Mouse (Mus musculus): Measurements from ENCODE around the gene Slc22a1. TPM values are rescaled to one million over a fixed set of nuclear protein-coding genes. Genes with fewer than 3 reads are reported as not detected.

Slc22a1 gene
- total and polyA plus RNA-seq, 3 experiments = 0.64 to 1.1 (median 0.76) TPM

GRCm38 (mm10) chr17:12630976-12631730, 44.5 kb downstream of the Slc22a1 start:
- Histone ChIP-seq H3K27ac (ENCODE audit: insufficient read depth, low read depth) (no peak overlapping the region), H3K36me3 (replicated peaks in 1 of 2; ENCODE audit: control insufficient read depth in 1 of 2, insufficient read depth in 1 of 2, low read length in 1 of 2) (no peaks in the 10 kb centered on the region), H3K4me3 (replicated peaks in 1 of 3; ENCODE audit: low read depth in 2 of 3, low read length in 2 of 3, poor library complexity in 1 of 3) (no peak overlapping the region), H3K9me3 (replicated peaks; ENCODE audit: low read length) (peaks cover under 1% of the 10 kb centered on the region), H3K27me3 (replicated peaks) (peaks cover 36% of the 10 kb centered on the region), H3K4me1 (ENCODE audit: control insufficient read depth in 1 of 2, insufficient read depth in 2 of 2) (no peaks in the 10 kb centered on the region), H3K9ac (ENCODE audit: insufficient read depth, low read depth) (no peak overlapping the region), H3K79me2 (replicated peaks; ENCODE audit: control insufficient read depth, extremely low read depth, insufficient read depth, poor library complexity, severe bottlenecking) (no peaks in the 10 kb centered on the region), H3K4me2 (ENCODE audit: insufficient read depth, low read depth, poor library complexity, severe bottlenecking) (no peak overlapping the region)
- TF ChIP-seq KAT2A (IDR thresholded peaks at IDR 0.05; ENCODE audit: insufficient replicate concordance, low read length) = no peak
- no peak for TF ChIP-seq ZKSCAN1 (IDR thresholded peaks at IDR 0.05; ENCODE audit: borderline replicate concordance, low read depth, low read length)
- TF ChIP-seq CHD1 (IDR thresholded peaks at IDR 0.05; ENCODE audit: low read depth, low read length) = no peak
- in situ Hi-C loops (cut with MboI; ENCODE audit: low pct_ligation_motif_present, low pct_unique_long_range_greater_than_20kb, low sequenced_read_pairs) (no loop called here), dilution Hi-C loops (cut with MboI; ENCODE audit: extremely low pct_ligation_motif_present, extremely low pct_unique_long_range_greater_than_20kb, low sequenced_read_pairs) (no loop called here)
- no peak for DNase-seq (ENCODE audit: extremely low read depth)

- Histone ChIP-seq H3K27me3 (replicated peaks) (peaks cover 25% of the 10 kb centered on the region), H3K4me3 (replicated peaks in 1 of 3; ENCODE audit: low read depth in 2 of 3, low read length in 2 of 3, poor library complexity in 1 of 3) (no peak overlapping the region), H3K4me2 (ENCODE audit: insufficient read depth, low read depth, poor library complexity, severe bottlenecking) (no peak overlapping the region), H3K79me2 (replicated peaks; ENCODE audit: control insufficient read depth, extremely low read depth, insufficient read depth, poor library complexity, severe bottlenecking) (no peaks in the 10 kb centered on the region), H3K9me3 (replicated peaks; ENCODE audit: low read length) (peaks cover 15% of the 10 kb centered on the region), H3K9ac (ENCODE audit: insufficient read depth, low read depth) (no peak overlapping the region), H3K4me1 (ENCODE audit: control insufficient read depth in 1 of 2, insufficient read depth in 2 of 2) (no peaks in the 10 kb centered on the region), H3K36me3 (replicated peaks in 1 of 2; ENCODE audit: control insufficient read depth in 1 of 2, insufficient read depth in 1 of 2, low read length in 1 of 2) (no peaks in the 10 kb centered on the region), H3K27ac (ENCODE audit: insufficient read depth, low read depth) (no peak overlapping the region)
- no peak for DNase-seq (ENCODE audit: extremely low read depth)
- dilution Hi-C loops (cut with MboI; ENCODE audit: extremely low pct_ligation_motif_present, extremely low pct_unique_long_range_greater_than_20kb, low sequenced_read_pairs) = no loop called here
- TF ChIP-seq POLR2A (IDR thresholded peaks at IDR 0.05; ENCODE audit: low read depth, low read length) (no peak), BHLHE40 (IDR thresholded peaks at IDR 0.05; ENCODE audit: low read depth, low read length) (no peak), E2F4 (IDR thresholded peaks at IDR 0.05; ENCODE audit: insufficient replicate concordance, low read depth, low read length) (no peak), MYC (IDR thresholded peaks at IDR 0.05; ENCODE audit: low read depth, low read length) (no peak), ZNF384 (IDR thresholded peaks at IDR 0.05; ENCODE audit: low read depth, low read length) (no peak)
- in situ Hi-C loops (cut with MboI; ENCODE audit: low pct_ligation_motif_present, low pct_unique_long_range_greater_than_20kb, low sequenced_read_pairs) = no loop called here
Measured at GRCm38 (mm10) chr17:12627983-12628382, 47.6 kb downstream of the Slc22a1 start.

GRCm38 (mm10) chr17:12619641-12620040, 56.0 kb downstream of the Slc22a1 start:
- Histone ChIP-seq H3K4me3 (replicated peaks in 1 of 3; ENCODE audit: low read depth in 2 of 3, low read length in 2 of 3, poor library complexity in 1 of 3) (no peak overlapping the region), H3K79me2 (replicated peaks; ENCODE audit: control insufficient read depth, extremely low read depth, insufficient read depth, poor library complexity, severe bottlenecking) (no peaks in the 10 kb centered on the region), H3K9ac (ENCODE audit: insufficient read depth, low read depth) (no peak overlapping the region), H3K9me3 (replicated peaks; ENCODE audit: low read length) (peaks cover under 1% of the 10 kb centered on the region), H3K4me1 (ENCODE audit: control insufficient read depth in 1 of 2, insufficient read depth in 2 of 2) (peaks cover 2 to 3% of the 10 kb centered on the region in 2 experiments; a peak in 1 of 4 replicates), H3K27ac (ENCODE audit: insufficient read depth, low read depth) (no peak overlapping the region), H3K36me3 (replicated peaks in 1 of 2; ENCODE audit: control insufficient read depth in 1 of 2, insufficient read depth in 1 of 2, low read length in 1 of 2) (no peaks in the 10 kb centered on the region), H3K4me2 (ENCODE audit: insufficient read depth, low read depth, poor library complexity, severe bottlenecking) (no peak overlapping the region), H3K27me3 (replicated peaks) (no peaks in the 10 kb centered on the region)
- DNase-seq (ENCODE audit: extremely low read depth) = no peak
- no peak for TF ChIP-seq ZC3H11A (IDR thresholded peaks at IDR 0.05; ENCODE audit: low read depth, low read length)
- no peak for TF ChIP-seq MXI1 (IDR thresholded peaks at IDR 0.05; ENCODE audit: low read depth, low read length)
- no peak for TF ChIP-seq ZKSCAN1 (IDR thresholded peaks at IDR 0.05; ENCODE audit: borderline replicate concordance, low read depth, low read length)
- no peak for TF ChIP-seq JUN (IDR thresholded peaks at IDR 0.05; ENCODE audit: insufficient read depth, low read depth, low read length)
- no peak for TF ChIP-seq CTCF (conservative IDR thresholded peaks at IDR 0.05 in 1 of 2, IDR thresholded peaks at IDR 0.05 in 1 of 2; ENCODE audit: low read depth in 2 of 2, low read length in 2 of 2)
- dilution Hi-C loops (cut with MboI; ENCODE audit: extremely low pct_ligation_motif_present, extremely low pct_unique_long_range_greater_than_20kb, low sequenced_read_pairs) = no loop called here
- in situ Hi-C loops (cut with MboI; ENCODE audit: low pct_ligation_motif_present, low pct_unique_long_range_greater_than_20kb, low sequenced_read_pairs) = no loop called here

All from CH12.LX (cell line).